Mouse (Mus musculus): ENCODE measurements at regions not wholly inside any gene's neighbourhood (a gene's known extent, or its start where the extent isn't known, plus 50 kb on each side); places are given as distances from the start of the nearest gene placed in this dataset.
"Not testable (repeated sequence)": the region's sequence is repeated elsewhere in the genome, so short reads cannot be mapped to it uniquely, and the experiment has no call there.

DNA sequence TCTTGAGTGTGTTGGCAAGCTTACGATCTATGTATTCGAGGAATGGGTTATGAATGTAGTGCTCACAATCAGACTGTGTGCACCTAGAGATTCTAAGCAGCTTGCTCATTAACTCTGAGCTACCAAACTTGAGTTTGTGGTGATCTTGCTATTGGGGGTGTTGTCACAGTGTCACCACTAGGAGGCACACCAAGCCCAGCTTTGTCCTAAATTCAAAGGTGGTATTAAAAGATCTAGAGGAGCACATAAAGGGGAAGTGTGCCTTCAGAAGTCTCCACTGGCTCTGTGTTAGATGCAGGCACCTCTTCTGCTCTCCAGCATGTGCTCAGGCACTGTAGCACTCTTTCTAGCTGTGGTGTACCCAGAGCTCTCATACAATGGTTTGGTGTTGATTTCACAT lies 138.9 kb upstream of the Mrgpra3 start:
- TF ChIP-seq EP300 (IDR thresholded peaks at IDR 0.05; ENCODE audit: low read depth), result not testable (repeated sequence)
- TF ChIP-seq CTCF (IDR thresholded peaks at IDR 0.05; ENCODE audit: low read depth), result 0 out of 2 replicates have a peak, but pooled peaks have one; percentile 9
